Mouse (Mus musculus) limb, embryonic 15.5 days (tissue): ENCODE data around the gene Rplp1. TPM values are rescaled to one million over a fixed set of nuclear protein-coding genes. Genes with fewer than 3 reads are reported as not detected.

Experiments
- ATAC-seq: fragments of 200-750 bp; cut with Nextera tagmentation; 2 replicates; pipeline ENCODE4 v1.8.0; 2017; ENCODE audit warnings: low read depth, moderate TSS enrichment; ENCODE audit not compliant: insufficient number of reproducible peaks, low FRiP score, low TSS enrichment
- H3K27ac ChIP-seq: fragments of 300-500 bp; sonication (generic); 2 replicates; pipeline ENCODE4 v1.5.1; 2015; ENCODE audit warnings: moderate library complexity, mild to moderate bottlenecking, inconsistent platforms
- H3K27me3 ChIP-seq: fragments of 300-500 bp; sonication (generic); 2 replicates; pipeline ENCODE4 v1.6.1; 2015; ENCODE audit warnings: inconsistent platforms
- H3K36me3 ChIP-seq: fragments of 300-500 bp; sonication (generic); 2 replicates; pipeline ENCODE4 v1.6.1; 2015; ENCODE audit warnings: inconsistent platforms
- H3K4me1 ChIP-seq: fragments of 300-500 bp; sonication (generic); 2 replicates; pipeline ENCODE4 v1.6.1; 2015; ENCODE audit warnings: inconsistent platforms
- H3K4me2 ChIP-seq: fragments of 300-500 bp; sonication (generic); 2 replicates; pipeline ENCODE4 v1.6.1; 2015; ENCODE audit warnings: mild to moderate bottlenecking, inconsistent platforms
- H3K4me3 ChIP-seq: fragments of 300-500 bp; sonication (generic); 2 replicates; pipeline ENCODE4 v1.5.1; 2015; ENCODE audit warnings: mild to moderate bottlenecking, inconsistent platforms
- H3K9ac ChIP-seq: fragments of 300-500 bp; sonication (generic); 2 replicates; pipeline ENCODE4 v1.6.1; 2015; ENCODE audit warnings: inconsistent platforms
- H3K9me3 ChIP-seq: fragments of 300-500 bp; sonication (generic); 2 replicates; pipeline ENCODE4 v1.6.1; 2016; ENCODE audit warnings: inconsistent platforms
- WGBS: fragments of 180-500 bp; shearing (Covaris S2); methylation state at CpG from one replicate; pipeline ENCODE4 v1.1.7; 2015; 5-methylcytosine and 5-hydroxymethylcytosine counted together
- polyA plus RNA-seq: library from polyadenylated mRNA; unstranded; fragments of >200 nt; fragmentation: Nextera tagmentation; extraction: Ambion mirVana; gene quantifications from 2 replicates; pipeline ENCODE4 v1.2.1, GENCODE M21; 2015

Gene Rplp1
- polyA plus RNA-seq, 1 experiment from 2014 or later: 1,628 TPM

DNA sequence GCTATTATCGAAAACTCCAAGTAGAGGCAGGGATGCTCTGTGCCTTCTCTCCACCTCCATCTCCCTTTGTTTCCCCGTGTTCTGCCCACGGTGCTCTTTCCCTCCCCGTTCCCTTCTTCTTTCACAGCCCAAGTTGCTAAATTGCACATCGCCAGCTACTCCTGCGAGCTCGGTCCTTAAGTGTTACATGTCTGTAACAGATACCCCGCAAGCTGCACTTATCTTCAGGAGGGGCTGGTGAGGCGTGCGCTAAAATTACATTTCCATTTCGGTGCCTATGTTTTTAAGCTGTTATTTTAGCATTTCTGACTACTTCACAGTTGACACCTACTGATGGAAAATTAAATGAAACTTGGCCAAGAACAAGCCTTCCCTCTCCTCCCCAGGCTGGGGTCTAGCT lies 46.7 kb downstream of the Rplp1 start:
- H3K36me3 ChIP-seq: no peaks in the 10 kb centered on the region
- WGBS: 61% methylated on average over 11 of the region's 11 CpGs
- peaks cover 5% of the 10 kb centered on the region for H3K4me1 ChIP-seq
- H3K27me3 ChIP-seq: no peaks in the 10 kb centered on the region
- no peak for ATAC-seq
- H3K9ac ChIP-seq: no peak overlapping the region
- no peak overlapping the region for H3K4me3 ChIP-seq
- no peak overlapping the region for H3K27ac ChIP-seq
- H3K4me2 ChIP-seq: no peak overlapping the region
- no peaks in the 10 kb centered on the region for H3K9me3 ChIP-seq

Other genes starting within 250 kb of the Rplp1 start
- gene Kif23, start 32.2 kb upstream of the Rplp1 start, polyA plus RNA-seq: 91.2 and 92.0 TPM in 2 replicates
- 23.0 and 24.0 TPM in 2 replicates for gene Paqr5, start 112.3 kb upstream of the Rplp1 start, polyA plus RNA-seq
- 26.8 and 29.1 TPM in 2 replicates for gene Glce, start 208.1 kb upstream of the Rplp1 start, polyA plus RNA-seq